In the genomic region with DNA sequence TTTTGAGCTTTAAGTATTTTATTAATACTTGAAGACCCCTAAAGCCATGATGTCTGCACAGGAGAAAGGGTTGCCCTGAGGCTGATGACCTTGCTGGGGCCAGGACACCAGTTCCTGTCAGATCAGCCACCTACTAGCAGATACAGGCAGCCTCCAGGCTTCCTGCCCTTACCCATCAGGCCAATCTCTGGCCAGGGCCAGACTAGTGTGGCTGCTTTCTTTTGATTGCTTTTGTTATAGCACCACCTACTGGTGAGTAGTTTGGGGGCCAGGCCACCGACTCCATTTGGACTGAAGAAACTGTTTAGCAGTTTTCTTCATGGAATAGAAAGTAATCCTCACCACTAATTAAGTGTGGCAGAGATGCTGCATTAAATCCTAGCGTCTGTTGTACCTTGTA, we compare ENCODE assay signal across 8 mouse cellular contexts.
DNase-seq lines count a peak whose midpoint lies in the region; ATAC-seq and TF ChIP-seq lines count a peak whose summit lies in the region.
"Had no signal": no experiment of that assay in that cellular context is flagged by ENCODE, and none has a peak within 500 bp of the region (broad histone marks: within the 10 kb centered on the region; RNA-seq: fewer than 3 reads in every experiment).

No protein-coding gene starts in this region.

- H3K4me1 ChIP-seq in cerebellum, adult 2 months (ENCODE audit: control insufficient read depth, insufficient read depth, low read length) = peaks cover 2% of the 10 kb centered on the region; the same call in 1 of the 2 replicates
- H3K4me1 ChIP-seq: limb, embryonic 15.5 days had no signal

- H3K4me3 ChIP-seq in cerebellum, adult 2 months (replicated peaks; ENCODE audit: insufficient read depth, low read depth, low read length) = no peak overlapping the region
- H3K4me3 ChIP-seq: limb, embryonic 15.5 days had no signal

- WGBS in cerebellum, adult 2 months = 10% methylated on average over 2 of the region's 2 CpGs

- H3K27me3 ChIP-seq in cerebellum, adult 2 months (ENCODE audit: control insufficient read depth, insufficient read depth, low read length) = no peaks in the 10 kb centered on the region
- H3K27me3 ChIP-seq: limb, embryonic 15.5 days had no signal

- no peak overlapping the region for H3K27ac ChIP-seq in cerebellum, adult 2 months (ENCODE audit: insufficient read depth, low read length)
- H3K27ac ChIP-seq: limb, embryonic 15.5 days had no signal

- peak; percentile 75 for DNase-seq in R1 (ENCODE audit: low read depth, low spot score)
- DNase-seq in cerebellum, adult 2 months = peak; percentile 65 to 79
- DNase-seq in frontal cortex, postnatal 36 days (ENCODE audit: low spot score in 2 of 2) = peak; percentile 54 to 64
- peak; percentile 84 for DNase-seq in induced T-regulatory cell, adult 2 months (ENCODE audit: low read depth)
- DNase-seq in left cerebral cortex, postnatal 14 days (ENCODE audit: low spot score in 2 of 2) = peak; percentile 71 to 76
- peak; percentile 29 to 43 for DNase-seq in right cerebral cortex, postnatal 36 days (ENCODE audit: low spot score in 2 of 2)

- peak; percentile 84 for TF ChIP-seq CTCF in cerebellum, adult 2 months (IDR thresholded peaks at IDR 0.05; ENCODE audit: borderline replicate concordance, insufficient read depth, low read depth, low read length)

- intact Hi-C loops in left cerebral cortex, postnatal 14 days (cut with DNase I) = loop anchor here (1.0 kb wide), 1 partner anchor 324 kb away; no protein-coding TSS in a partner anchor

- TF ChIP-seq POLR2A in cerebellum, adult 2 months (IDR thresholded peaks at IDR 0.05; ENCODE audit: borderline replicate concordance, insufficient read depth, low read length) = no peak

- peak; percentile 87 for ATAC-seq in megakaryocyte-erythroid progenitor cell, adult 5-6 weeks (replicated peaks; ENCODE audit: low FRiP score, low TSS enrichment, poor library complexity, severe bottlenecking)
